Mouse (Mus musculus) ES-CJ7 (cell line): Measurements from ENCODE around the gene Tcp11.

Experiments
- DNase-seq: peaks from one replicate; pipeline ENCODE4 v3.0.0; 2011; ENCODE audit warnings: low read depth, low spot score

The Tcp11 gene

DNA sequence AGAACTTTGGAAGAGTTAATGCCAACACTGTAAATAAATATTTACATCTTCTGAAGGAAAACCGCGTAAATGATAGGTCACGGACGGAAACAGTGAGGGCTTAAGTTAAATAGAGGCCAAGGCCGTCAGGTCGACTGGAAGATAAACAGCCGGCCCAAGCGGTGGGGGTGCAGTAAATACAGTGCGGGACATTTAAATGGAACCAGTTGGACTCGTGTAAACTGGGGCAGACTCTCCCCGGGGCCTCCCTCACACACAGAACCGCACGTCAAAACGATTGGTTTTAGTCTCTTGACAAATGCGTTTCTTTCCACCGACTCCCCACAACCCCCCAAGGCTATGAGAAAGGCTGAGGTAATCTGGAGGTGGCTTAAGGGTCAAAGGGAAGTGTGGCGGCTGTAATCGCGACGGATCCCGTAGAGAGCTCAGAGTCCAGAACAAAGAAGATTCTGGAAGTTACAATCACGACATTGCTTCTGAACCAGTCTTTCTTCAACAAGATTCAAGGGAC, 4.0 kb upstream of the Tcp11 start:
- DNase-seq, result no peak

DNA sequence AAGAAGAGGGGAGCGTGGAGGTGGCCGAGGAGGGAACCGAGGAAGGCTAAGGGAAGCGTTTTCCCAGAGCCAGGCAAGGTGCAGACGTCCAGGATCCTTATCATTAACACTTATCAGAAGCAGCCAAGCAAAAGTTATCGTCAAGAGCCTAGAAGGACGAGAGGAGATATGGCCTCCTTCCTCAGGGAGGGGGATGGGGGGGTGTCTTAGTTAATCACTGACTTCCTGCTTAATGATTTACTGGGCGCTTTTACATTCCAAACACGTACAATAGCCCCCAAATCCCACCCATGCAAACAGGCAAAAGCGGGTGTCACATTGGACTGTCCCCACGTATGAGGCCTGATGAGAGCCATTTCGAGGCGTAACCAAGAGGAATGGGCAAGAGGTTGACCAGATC, 2.4 kb upstream of the Tcp11 start:
- no peak for DNase-seq

DNA sequence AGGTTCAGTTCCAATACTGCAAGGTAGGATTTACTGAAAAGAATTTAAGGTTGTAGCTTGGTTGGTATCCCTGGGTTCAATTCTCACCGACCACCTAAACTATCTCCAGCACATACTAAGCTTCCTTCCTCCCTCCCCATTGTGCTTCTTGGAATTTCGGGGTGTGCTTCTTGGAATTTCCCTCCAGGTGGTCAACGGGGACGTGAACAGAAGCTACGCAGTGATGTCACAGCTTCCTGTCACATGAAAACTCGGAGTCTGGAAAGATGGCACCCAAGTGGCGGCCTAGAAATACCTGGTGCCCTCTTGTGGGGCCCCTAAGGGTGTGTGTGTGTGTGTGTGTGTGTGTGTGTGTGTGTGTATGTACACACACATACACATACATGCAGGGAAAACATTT, 1.4 kb upstream of the Tcp11 start:
- DNase-seq, result peak; percentile 62

DNA sequence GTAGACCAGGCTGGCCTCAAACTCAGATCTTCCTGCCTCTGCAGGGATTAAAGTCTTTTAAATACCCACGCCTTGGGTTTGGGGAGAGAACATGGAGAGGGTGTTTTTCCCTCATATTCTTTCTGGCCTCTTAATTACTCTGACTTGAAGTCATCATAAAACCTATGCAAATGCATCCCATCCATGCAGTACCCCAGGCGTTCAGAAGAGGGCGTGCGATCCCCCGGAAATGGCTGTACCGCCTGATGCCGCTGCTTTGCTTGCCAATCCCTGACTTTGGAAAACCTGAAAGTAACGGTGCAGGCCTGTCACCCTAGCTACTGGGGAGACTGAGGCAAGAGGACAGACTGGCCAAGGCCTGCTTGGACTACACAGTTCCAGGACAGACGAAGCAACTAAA, 946 bp upstream of the Tcp11 start:
- DNase-seq, result peak; percentile 82

DNA sequence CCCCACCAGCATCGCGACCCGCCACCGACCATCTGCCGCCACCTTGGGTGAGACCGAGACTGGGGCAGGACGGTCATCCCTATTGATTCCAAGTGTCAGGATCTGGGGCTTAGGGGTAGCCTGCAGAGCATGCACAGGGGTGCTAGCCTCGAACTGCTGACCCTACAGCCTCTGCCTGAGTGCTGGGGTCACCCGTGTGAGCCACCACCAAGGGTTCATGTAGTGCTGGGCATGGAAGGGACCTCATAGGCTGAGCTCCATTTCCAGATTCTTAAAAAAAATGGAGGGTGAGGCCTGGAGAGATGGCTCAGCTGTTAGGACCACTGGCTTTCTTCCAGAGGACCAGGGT, 352 bp upstream of the Tcp11 start:
- no peak for DNase-seq

DNA sequence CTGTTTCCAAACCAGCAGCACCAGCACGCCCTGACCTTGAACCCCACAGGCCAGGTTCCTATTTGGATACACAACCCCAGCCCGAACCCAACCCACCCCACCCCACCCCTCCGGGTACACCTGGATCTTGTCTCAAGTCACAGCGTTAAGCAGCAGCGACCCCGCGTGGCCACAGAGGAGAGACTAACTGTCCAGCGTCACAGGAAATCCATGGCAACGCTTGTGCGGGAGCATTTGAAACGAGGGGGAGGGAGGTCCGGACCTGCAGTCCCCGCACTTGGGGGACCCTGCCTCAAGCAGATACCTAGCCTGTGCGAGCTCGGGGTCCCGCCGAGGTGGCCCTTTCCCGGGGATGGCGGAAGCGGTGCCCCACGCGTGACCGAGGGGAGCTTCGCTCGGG, 821 bp downstream of the Tcp11 start:
- peak; percentile 99 for DNase-seq

DNA sequence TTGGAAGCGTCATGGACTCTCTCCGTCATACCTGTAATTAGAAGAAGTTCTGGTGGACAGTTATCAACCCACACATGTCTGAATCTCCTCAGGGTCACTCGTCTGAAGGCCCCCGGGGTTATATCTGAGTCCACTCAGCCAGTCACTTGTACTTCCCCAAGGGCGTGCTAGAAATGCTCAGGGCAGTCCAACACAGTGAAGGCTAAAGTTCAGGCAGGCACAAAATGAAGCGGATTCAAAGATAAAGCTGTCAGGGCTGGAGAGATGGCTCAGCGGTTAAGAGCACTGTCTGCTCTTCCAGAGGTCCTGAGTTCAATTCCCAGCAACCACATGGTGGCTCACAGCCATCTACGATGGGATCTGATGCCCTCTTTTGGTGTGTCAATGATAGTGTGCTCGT, 2.4 kb downstream of the Tcp11 start:
- DNase-seq, result no peak

DNA sequence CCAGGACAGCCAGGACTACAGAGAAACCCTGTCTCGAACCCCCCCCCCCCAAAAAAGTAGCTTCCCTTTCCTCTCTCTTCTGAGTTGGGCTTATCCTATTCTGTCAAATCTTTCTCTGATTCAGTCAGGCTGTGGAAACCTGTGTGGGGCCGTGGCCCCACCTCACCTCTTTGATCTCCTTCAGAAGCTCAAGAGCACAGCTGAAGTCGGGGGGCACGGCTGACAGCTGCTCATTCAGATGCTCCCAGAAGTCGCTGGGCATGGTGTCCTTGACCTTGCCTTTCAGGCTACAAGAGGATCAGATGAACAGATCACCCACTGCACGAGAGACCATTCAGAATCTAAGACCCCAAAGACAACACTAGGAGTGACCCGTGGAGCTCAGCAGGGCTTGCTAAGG, 6.0 kb downstream of the Tcp11 start:
- no peak for DNase-seq

DNA sequence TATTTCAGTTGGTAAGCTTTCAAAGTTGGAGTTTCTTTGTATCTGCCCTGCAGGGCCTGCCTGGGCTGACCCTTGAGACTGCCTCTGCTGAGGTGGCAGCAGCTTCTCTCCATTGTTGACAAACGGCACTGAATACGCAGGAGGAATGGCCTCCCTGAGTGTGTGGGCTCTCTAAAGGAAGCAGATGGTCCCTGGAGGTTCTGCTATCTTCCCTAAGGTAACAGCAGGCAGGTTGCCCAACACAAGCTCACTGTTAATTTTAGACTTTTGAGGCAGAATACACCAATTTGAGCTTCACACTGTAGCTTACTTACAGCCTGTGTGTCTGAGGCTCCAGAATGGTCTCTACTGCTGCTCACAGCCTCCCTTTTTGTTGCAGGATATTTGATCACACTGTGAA, 7.7 kb downstream of the Tcp11 start:
- DNase-seq, result no peak

DNA sequence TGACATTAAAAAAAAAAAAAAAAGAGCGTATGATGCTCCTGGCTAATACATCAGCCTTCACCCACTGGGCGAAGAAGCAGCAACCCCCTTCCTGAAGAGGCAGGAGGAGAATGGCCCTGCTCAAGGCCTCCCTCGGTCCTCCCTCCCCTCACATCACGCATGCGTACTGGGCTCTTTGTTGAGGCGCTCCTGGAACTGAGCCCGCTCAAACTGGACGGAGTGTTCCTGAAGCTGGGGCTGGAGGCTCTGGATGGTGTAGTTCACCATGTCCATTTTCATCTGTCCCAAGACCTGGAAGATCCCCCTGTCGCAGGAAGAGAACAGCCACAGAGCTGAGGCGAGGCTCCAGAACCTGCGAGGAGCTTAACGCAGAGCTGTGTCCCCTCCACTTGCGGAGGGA, 10.2 kb downstream of the Tcp11 start:
- DNase-seq, result no peak

DNA sequence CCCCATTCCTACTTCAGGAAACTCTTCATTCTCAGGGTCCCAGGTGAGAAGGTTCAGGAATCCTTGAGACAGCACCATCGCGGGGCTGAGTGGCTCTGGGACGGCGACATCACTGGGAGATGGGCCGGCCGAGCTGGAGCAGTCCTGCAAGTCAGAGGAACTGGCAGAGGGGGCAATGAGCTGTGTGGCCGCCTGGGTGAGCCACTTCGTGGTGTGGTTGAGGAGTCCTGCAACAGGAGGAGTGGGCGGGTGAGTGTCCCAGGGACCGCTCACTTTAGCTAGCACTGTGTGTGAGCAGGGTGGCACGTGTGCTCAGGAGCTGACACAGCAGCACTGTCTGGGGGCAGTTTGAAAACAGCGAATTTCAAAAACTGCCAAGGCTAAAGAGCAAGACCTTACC, 11.0 kb downstream of the Tcp11 start:
- no peak for DNase-seq

DNA sequence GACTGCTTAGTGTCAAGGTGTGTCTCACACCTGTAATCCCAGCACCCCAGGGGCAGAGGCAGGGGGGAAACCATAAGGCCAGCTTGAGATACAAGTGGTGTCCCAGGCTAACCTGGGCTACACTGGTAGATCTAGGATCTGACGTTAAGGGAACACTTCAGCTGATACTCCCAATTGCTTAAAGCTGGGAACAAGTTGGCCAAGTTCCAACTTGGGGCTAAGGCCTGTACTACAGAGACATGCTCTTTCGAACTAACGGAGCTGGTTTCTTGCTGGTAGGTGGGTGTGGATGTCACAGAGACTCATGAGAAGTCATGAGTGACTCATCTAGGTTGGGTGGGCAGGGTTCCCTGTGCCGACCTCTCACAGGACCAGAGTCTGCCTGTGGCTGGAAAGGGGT, 13.1 kb downstream of the Tcp11 start:
- no peak for DNase-seq

DNA sequence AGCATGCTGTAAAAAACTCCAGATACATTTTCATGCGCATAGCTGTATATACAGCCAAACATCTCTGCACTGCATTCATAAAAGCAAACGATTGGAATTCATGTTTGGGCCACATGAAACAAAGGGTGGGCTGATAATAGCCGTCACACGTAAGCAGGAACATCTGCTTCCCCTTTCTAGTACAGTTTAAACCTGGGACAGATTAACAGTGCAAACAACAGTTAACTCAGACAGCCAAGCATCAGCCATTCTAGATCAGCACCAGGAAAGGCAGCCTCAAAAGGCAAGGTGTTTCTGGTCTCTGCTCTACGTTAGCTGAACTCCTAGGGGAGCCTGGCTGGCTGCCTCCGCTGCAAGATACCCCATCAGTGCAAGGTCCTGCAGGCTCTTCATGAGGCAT, 17.3 kb downstream of the Tcp11 start:
- no peak for DNase-seq

DNA sequence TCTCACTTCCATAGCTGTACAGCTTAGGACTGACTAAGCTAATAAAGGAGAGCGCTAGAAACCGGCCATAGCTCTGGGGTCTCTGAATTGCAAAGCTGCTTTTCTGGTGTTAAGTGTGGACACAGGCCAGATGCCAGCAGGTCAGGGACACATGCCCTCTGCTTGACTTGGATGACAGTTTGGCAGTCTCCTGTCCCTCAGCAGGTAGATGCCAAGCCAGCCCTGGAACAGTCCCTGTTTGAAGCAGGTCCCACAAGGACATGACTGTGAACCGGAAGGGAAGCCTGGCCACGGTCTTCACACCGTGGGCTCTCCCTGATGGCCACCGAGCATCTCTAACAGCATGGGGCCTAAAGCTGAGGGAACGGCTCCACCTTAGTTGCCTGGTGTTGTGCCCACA, 17.7 kb downstream of the Tcp11 start:
- no peak for DNase-seq

DNA sequence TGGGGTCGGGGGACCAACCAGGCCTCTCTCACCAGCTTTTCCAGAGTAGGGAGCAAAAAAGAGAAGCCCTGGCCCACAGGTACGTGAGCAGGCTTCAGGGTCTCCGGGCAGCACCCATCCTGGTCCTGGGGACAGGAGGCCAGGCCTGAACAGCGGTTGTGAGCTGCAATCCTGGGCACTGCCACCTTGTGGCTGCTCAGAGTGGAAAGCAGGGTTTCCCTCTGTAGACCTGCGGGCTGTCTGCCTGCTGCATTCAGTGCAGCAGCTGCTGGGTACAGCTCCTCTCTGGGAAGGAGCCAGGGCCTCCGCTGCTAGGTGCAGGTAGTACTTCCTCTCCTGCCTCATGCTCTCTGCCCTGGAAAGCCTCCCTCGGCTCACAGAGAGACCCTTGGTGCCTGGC, 19.0 kb downstream of the Tcp11 start:
- DNase-seq, result peak; percentile 65

DNA sequence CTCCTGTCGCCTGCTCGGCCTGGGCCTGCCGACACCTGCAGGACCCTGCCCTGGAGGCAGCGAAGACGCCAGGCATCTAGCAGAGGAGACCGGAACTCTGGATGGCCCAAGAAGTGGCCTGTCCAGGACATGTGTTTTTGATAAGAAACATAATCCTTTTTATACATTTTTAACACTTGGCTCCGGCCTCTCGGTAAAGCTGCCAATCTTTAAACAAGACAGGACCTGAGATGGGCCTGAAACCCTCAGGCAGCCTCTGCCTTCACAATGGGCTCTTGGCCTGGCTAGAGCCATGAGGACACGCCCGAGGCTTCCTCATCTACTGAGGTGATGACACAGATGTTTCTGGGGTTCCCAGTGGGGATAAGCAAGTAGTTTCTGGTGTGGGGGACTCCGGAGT, 19.8 kb downstream of the Tcp11 start:
- no peak for DNase-seq

DNA sequence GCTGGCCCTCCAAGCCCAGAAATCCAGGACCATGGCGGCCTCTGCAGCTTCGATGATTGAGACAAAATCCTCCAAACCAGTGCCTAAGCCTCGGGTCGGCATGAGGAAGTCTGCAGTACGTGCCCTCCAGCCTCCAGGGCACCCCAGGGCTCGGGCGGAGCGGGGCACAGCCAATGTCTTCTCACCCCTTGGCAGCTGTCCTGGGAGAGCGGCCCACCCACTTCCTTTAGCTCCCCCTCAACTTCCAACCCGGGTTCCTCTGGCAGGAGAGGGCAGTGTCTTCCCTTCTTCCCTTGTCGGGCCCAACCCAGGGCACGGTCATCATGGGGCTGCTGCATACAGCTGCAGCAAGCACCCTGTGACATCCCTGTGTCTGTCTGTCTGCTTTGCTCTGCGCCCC, 22.1 kb downstream of the Tcp11 start:
- DNase-seq, result no peak

DNA sequence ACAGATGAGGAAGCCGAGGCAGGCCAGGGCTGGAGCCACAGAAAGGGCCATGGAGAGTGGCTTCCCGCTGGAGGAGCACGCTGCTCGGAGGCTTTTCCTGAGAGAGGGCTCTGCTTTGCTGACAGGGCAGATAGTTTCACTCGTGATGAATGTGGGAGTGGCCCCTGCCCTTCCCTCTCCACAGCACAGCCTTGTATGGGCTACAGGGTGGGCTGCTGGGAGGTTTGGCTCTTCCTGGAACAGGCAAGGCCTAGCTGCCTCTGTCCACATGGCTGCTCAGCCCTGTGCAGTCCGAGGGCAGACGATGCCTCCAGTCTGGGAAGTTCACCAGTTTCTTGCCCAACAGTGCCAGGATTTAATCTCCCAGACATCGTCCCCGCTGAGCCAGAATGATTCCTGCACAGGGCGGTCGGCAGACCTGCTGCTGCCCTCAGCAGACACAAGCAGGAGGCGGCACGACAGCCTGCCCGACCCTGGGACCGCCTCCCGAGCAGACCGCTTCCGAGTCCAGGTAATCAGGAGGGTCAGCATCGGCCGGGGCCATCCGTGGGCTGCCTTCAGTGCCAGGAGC, 28.1 kb downstream of the Tcp11 start:
- DNase-seq, result no peak

DNA sequence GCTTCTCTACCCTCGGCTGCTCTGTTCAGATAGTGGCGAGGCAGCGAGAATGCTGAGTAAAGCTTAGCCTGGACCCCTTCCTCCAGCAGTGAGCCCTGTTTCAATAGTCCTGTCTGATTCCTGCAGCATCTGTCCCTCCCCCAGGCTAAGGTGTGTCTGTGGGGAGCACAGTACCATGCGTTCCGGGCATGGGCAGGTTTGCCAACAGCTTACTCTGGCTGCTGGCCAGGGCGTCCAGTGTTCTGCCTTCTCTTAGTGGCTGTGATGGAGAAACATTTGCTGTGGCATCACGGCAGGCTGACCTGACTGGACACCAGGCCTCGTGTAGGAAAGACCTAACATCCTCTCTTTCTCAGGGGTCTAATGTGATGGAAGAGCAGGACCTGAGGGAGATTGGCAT, 30.2 kb downstream of the Tcp11 start:
- no peak for DNase-seq

DNA sequence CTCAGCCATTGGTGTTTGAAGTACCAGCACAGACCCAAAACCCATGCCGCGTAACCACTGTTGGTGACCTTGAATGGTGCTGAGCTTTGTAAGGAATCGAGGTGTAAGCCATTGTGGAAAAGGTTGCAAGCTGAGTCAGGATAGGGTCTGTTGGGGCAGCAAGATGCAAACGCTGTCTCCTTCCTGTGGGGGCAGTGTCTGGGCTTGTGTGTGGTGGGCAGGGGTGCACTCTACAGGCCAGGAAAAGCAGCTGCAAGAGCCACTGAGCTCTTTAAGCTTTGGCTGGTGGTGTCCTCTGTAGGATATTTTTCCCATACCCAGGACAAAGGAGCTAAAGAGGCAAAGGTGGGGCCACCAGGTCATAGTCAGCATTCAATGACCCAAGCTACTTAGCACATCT, 32.0 kb downstream of the Tcp11 start:
- peak; percentile 87 for DNase-seq

DNA sequence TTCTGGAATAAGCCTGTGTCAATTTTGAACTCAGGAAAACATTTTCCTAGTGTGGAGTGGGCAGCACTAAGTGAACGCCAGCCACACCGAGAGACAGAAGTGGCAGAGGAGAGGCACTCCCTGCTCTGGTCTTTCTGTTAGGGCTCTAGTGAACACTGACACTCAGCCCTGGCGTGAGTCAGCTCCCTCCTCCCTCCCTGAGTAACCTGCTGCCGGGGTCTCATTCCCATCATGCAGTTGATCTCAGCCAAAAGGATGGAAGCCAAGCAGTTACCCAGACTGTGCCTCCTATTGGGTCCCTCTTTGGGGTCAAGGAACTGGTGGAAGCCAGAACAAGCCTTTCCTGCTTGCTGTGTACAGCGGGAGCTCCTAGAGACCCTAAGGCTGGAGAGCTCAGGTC, 32.9 kb downstream of the Tcp11 start:
- DNase-seq, result no peak

DNA sequence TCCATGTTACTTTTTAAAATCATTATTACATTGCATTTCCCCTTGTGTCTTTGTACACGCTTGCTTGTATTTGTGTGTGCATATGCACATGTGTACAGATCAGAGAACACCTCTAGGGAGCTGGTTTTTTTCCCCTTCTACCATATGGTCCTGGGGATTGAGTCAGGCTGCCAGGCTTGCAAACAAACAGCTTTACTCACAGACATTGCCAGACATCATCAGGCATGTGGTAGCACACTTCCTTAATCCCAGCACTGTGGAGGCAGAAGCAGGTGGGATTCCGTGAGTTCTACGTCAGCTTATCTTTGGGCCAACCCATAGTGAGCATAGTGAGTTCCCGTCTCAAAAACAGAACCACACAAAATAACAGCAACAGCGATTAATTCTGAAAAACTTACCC, 33.4 kb downstream of the Tcp11 start:
- DNase-seq, result no peak

DNA sequence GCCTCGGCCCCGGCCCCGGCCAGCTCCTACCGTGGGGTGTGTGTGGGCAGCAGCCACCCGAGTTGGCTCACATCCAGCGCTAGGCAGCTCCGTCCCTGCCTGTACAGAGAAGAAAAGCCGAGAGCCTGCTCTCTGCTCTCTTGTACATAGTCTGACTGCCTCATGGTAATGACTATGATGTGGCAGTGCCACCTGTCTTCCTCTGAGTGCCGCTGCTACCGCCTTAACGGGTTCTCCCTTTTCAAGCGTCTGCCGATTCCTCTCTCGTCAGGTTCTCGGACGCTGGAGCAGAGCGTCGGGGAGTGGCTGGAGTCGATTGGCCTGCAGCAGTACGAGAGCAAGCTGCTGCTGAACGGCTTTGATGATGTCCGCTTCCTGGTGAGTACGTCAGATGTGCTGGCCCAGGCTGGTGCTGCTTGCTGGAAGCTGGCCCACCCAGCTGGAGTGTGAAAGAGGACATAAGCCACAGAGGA, 38.1 kb downstream of the Tcp11 start:
- peak; percentile 31 for DNase-seq

DNA sequence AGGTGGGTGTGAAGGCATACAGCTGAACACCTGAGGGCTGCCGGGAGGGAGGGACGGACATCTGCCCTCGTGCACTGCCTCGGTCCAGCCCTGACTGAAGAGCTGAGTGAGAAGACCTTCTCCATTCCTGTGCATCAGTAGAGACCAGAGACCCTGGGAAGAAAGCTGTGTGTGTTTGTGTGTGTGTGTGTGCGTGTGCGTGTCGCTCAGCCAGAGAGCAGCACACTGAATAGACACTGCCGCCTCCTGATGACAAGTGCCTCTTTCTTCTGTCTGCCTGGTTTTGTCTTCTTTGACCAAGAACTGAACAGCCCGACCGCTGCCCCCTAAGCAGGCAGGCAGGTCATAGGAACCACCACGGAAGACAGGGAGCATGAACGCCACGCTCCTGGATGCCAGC, 39.1 kb downstream of the Tcp11 start:
- DNase-seq, result no peak
